Mouse (Mus musculus) forebrain, embryonic 13.5 days (tissue): Measurements from ENCODE around the gene Ngef. TPM values are rescaled to one million over a fixed set of nuclear protein-coding genes. Genes with fewer than 3 reads are reported as not detected.
A peak's percentile ranks its signal among the peaks of the same experiment; 100 is the strongest.

Experiments
- ATAC-seq: fragments of 200-750 bp; cut with Nextera tagmentation; 2 replicates; pipeline ENCODE4 v1.8.0; 2017
- H3K27ac ChIP-seq: fragments of 300-500 bp; sonication (generic); 2 replicates; pipeline ENCODE4 v1.5.1; 2015; ENCODE audit warnings: inconsistent platforms, mild to moderate bottlenecking, moderate library complexity
- H3K27me3 ChIP-seq: fragments of 300-500 bp; sonication (generic); 2 replicates; pipeline ENCODE4 v1.6.1; 2015; ENCODE audit warnings: mild to moderate bottlenecking, inconsistent platforms
- H3K36me3 ChIP-seq: fragments of 300-500 bp; sonication (generic); 2 replicates; pipeline ENCODE4 v1.6.1; 2015; ENCODE audit warnings: mild to moderate bottlenecking, inconsistent platforms; ENCODE audit not compliant: poor library complexity, severe bottlenecking
- H3K4me1 ChIP-seq: fragments of 300-500 bp; sonication (generic); 2 replicates; pipeline ENCODE4 v1.6.1; 2015; ENCODE audit warnings: inconsistent platforms
- H3K4me2 ChIP-seq: fragments of 300-500 bp; sonication (generic); 2 replicates; pipeline ENCODE4 v1.6.1; 2015; ENCODE audit warnings: inconsistent platforms, mild to moderate bottlenecking, moderate library complexity
- H3K4me3 ChIP-seq: fragments of 300-500 bp; sonication (generic); 2 replicates; pipeline ENCODE4 v1.5.1; 2015; ENCODE audit warnings: mild to moderate bottlenecking, inconsistent platforms
- H3K9ac ChIP-seq: fragments of 300-500 bp; sonication (generic); 2 replicates; pipeline ENCODE4 v1.6.1; 2015; ENCODE audit warnings: mild to moderate bottlenecking, inconsistent platforms
- H3K9me3 ChIP-seq: fragments of 300-500 bp; sonication (generic); replicated peaks from 2 replicates; pipeline ENCODE4 v1.6.1; 2016; ENCODE audit warnings: inconsistent platforms
- whole genome bisulfite sequencing: fragments of 180-500 bp; shearing (Covaris S2); methylation state at CpG from one replicate; pipeline ENCODE4 v1.1.7; 2015; 5-methylcytosine and 5-hydroxymethylcytosine counted together
- polyA plus RNA-seq: library from polyadenylated mRNA; unstranded; fragments of >200 nt; fragmentation: Nextera tagmentation; extraction: Ambion mirVana; gene quantifications from 2 replicates; pipeline ENCODE4 v1.2.1, GENCODE M21; 2015

The Ngef gene
- polyA plus RNA-seq, 1 experiment from 2014 or later, result 3.1 TPM

- ATAC-seq, result no peak
- Histone ChIP-seq H3K27ac (no peak overlapping the region), H3K4me2 (no peak overlapping the region), H3K4me1 (no peaks in the 10 kb centered on the region), H3K27me3 (no peaks in the 10 kb centered on the region), H3K4me3 (no peak overlapping the region), H3K9ac (no peak overlapping the region), H3K36me3 (no peaks in the 10 kb centered on the region), H3K9me3 (no peaks in the 10 kb centered on the region)
- WGBS, result 56% methylated on average over 1 of the region's 1 CpGs
Observed at GRCm38 (mm10) chr1:87553586-87553985, 20.1 kb downstream of the Ngef start.

GRCm38 (mm10) chr1:87551008-87551407 is 22.7 kb downstream of the Ngef start:
- H3K9ac ChIP-seq, result no peak overlapping the region
- WGBS, result 94% methylated on average over 3 of the region's 3 CpGs

DNA sequence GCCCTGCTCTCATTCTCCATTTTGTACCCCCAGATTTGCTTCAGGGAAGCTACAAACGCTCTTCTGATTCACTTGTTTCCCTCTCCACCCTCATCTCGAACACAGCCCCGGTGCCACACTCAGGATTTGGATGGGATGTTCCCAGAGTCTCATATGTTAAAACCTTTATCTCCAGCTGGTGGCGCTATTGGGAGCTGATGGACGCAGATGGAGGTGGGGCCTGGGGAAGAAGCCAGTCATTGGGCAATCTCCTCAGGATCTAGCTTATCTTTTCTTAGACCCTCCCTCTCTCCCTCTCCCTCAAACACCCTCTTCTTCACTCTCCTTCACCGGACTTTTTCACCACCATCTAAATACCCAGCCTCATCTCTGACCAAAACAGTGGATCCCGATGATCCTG is 32.1 kb downstream of the Ngef start:
- no peak for ATAC-seq
- no peak overlapping the region for H3K4me3 ChIP-seq
- no peak overlapping the region for H3K9ac ChIP-seq
- no peaks in the 10 kb centered on the region for H3K9me3 ChIP-seq
- 35% methylated on average over 7 of the region's 7 CpGs for whole genome bisulfite sequencing
- no peaks in the 10 kb centered on the region for H3K4me1 ChIP-seq
- H3K27me3 ChIP-seq, result no peaks in the 10 kb centered on the region
- no peaks in the 10 kb centered on the region for H3K36me3 ChIP-seq
- no peak overlapping the region for H3K27ac ChIP-seq
- H3K4me2 ChIP-seq, result no peak overlapping the region

More at GRCm38 (mm10) chr1:87551008-87551407, 22.7 kb downstream of the Ngef start:
- Histone ChIP-seq H3K9me3 (no peaks in the 10 kb centered on the region), H3K27me3 (no peaks in the 10 kb centered on the region), H3K36me3 (no peaks in the 10 kb centered on the region), H3K4me2 (no peak overlapping the region), H3K4me3 (no peak overlapping the region), H3K4me1 (no peaks in the 10 kb centered on the region), H3K27ac (no peak overlapping the region)
- ATAC-seq, result no peak

DNA sequence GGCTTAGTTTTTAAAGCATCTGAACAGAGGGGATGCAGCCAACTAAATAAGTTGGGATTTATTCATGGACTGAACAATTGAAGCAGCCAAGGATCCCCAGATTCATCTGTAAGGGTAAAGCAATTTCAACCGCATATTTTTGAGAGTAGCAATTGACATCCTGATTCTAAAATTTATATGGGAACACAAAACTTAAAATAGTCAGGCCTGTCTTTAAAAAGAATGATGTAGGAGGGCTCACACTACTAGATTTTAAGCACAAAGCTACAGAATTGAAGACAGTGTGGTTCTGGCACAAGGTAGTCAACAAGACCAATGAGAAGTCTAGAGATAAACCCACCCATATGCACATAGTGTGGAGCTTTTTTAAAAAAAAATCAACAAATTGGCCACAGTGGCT is 36.7 kb downstream of the Ngef start:
- no peak for ATAC-seq
- WGBS, result 97% methylated on average over 1 of the region's 1 CpGs

GRCm38 (mm10) chr1:87534118-87534517 is 39.6 kb downstream of the Ngef start:
- no peaks in the 10 kb centered on the region for H3K4me1 ChIP-seq
- H3K27ac ChIP-seq, result no peak overlapping the region
- no peaks in the 10 kb centered on the region for H3K9me3 ChIP-seq
- no peak overlapping the region for H3K4me3 ChIP-seq
- H3K9ac ChIP-seq, result no peak overlapping the region
- H3K36me3 ChIP-seq, result no peaks in the 10 kb centered on the region
- no peaks in the 10 kb centered on the region for H3K27me3 ChIP-seq
- H3K4me2 ChIP-seq, result no peak overlapping the region
- WGBS, result 75% methylated on average over 3 of the region's 3 CpGs
- ATAC-seq, result no peak

More for the DNA sequence above, 36.7 kb downstream of the Ngef start:
- H3K36me3 ChIP-seq, result no peaks in the 10 kb centered on the region
- H3K4me1 ChIP-seq, result no peaks in the 10 kb centered on the region
- H3K4me2 ChIP-seq, result no peak overlapping the region
- H3K9me3 ChIP-seq, result no peaks in the 10 kb centered on the region
- no peaks in the 10 kb centered on the region for H3K27me3 ChIP-seq
- no peak overlapping the region for H3K27ac ChIP-seq
- no peak overlapping the region for H3K9ac ChIP-seq
- no peak overlapping the region for H3K4me3 ChIP-seq

- Histone ChIP-seq H3K27me3 (no peaks in the 10 kb centered on the region), H3K9ac (no peak overlapping the region), H3K36me3 (no peaks in the 10 kb centered on the region), H3K9me3 (no peaks in the 10 kb centered on the region), H3K4me1 (no peaks in the 10 kb centered on the region), H3K4me3 (no peak overlapping the region), H3K4me2 (no peak overlapping the region), H3K27ac (no peak overlapping the region)
- no peak for ATAC-seq
- 82% methylated on average over 4 of the region's 4 CpGs for WGBS
Observed at GRCm38 (mm10) chr1:87532346-87532745, 41.3 kb downstream of the Ngef start.

DNA sequence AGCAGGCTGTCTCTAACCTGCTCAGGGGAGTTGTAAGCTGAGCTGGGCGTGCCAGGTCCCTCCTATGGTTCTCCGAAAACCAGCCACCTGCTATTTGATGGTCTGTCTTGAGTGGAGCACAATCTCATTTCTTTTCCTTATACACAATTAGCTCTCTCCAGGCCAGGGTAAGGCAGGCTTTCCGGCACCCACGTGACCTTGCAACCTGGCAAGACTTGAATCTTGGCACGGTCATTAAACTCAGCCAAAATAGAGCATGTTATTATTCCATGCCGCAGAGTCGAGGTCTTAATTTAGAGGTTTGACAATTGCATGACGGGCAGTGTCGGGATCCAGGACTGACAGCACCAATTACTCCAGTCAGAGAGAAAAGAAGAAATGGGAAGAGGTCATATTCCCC is 46.5 kb downstream of the Ngef start:
- no peak overlapping the region for H3K4me3 ChIP-seq
- no peaks in the 10 kb centered on the region for H3K36me3 ChIP-seq
- H3K4me2 ChIP-seq, result no peak overlapping the region
- no peak for ATAC-seq
- no peaks in the 10 kb centered on the region for H3K4me1 ChIP-seq
- no peaks in the 10 kb centered on the region for H3K27me3 ChIP-seq
- no peak overlapping the region for H3K27ac ChIP-seq
- no peak overlapping the region for H3K9ac ChIP-seq
- WGBS, result 75% methylated on average over 9 of the region's 9 CpGs
- H3K9me3 ChIP-seq, result no peaks in the 10 kb centered on the region

DNA sequence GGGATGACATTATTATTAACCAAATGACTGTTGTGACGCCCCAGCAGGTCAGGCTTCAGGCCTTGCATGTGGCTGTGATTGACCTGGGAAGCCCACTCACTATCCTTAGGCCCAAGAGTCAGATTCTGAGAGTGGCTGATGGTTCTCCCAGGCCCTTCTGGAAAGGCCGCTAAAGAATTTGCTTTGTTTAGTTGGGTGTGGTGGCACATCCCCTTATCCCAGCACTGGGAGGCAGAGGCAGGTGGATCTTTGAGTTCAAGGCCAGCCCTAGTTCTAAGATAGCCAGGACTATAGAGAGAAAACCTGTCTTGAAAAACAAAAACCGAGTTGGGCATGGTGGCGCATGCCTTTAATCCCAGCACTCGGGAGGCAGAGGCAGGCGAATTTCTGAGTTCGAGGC is 48.6 kb downstream of the Ngef start:
- Histone ChIP-seq H3K4me1 (no peaks in the 10 kb centered on the region), H3K4me2 (no peak overlapping the region), H3K9ac (no peak overlapping the region), H3K27ac (no peak overlapping the region), H3K36me3 (no peaks in the 10 kb centered on the region), H3K4me3 (no peak overlapping the region), H3K9me3 (no peaks in the 10 kb centered on the region), H3K27me3 (no peaks in the 10 kb centered on the region)
- WGBS, result 90% methylated on average over 7 of the region's 7 CpGs
- no peak for ATAC-seq

DNA sequence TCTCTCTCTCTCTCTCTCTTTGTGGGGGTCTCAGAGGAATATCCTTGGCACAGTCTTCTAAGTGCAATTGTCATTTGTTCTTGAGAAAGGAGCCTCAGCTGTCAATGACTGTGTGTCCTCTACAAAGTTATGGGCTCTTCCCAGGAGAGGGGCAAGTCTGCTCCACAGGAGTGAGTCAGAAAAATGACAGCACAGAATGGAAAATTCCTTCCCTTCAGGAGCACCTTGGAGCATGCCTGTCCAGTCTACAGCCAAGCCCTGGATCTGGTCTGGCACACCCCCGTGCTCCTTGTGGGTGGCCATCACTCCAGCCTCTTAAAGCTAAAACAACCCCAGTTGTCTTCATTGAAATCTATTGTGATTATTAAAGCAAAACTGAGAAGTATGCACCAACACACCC is 52.1 kb downstream of the Ngef start:
- no peak overlapping the region for H3K4me2 ChIP-seq
- no peak overlapping the region for H3K27ac ChIP-seq
- 56% methylated on average over 1 of the region's 1 CpGs for WGBS
- H3K27me3 ChIP-seq, result no peaks in the 10 kb centered on the region
- H3K4me1 ChIP-seq, result no peaks in the 10 kb centered on the region
- no peak for ATAC-seq
- H3K36me3 ChIP-seq, result no peaks in the 10 kb centered on the region
- H3K9ac ChIP-seq, result no peak overlapping the region
- no peaks in the 10 kb centered on the region for H3K9me3 ChIP-seq
- no peak overlapping the region for H3K4me3 ChIP-seq

- Histone ChIP-seq H3K36me3 (no peaks in the 10 kb centered on the region), H3K9ac (no peak overlapping the region), H3K4me3 (no peak overlapping the region), H3K4me1 (no peaks in the 10 kb centered on the region), H3K4me2 (peak overlapping the region; percentile 2; the same call in 1 of the 2 replicates), H3K27ac (no peak overlapping the region), H3K27me3 (no peaks in the 10 kb centered on the region), H3K9me3 (no peaks in the 10 kb centered on the region)
- no peak for ATAC-seq
Observed at GRCm38 (mm10) chr1:87520467-87520866, 53.2 kb downstream of the Ngef start.

GRCm38 (mm10) chr1:87510845-87511244 is 62.8 kb downstream of the Ngef start:
- H3K9ac ChIP-seq, result no peak overlapping the region
- peak overlapping the region; percentile 98; the same call in 1 of the 2 replicates for H3K4me2 ChIP-seq
- H3K9me3 ChIP-seq, result no peaks in the 10 kb centered on the region
- H3K27ac ChIP-seq, result no peak overlapping the region
- H3K36me3 ChIP-seq, result no peaks in the 10 kb centered on the region
- peaks cover 10% of the 10 kb centered on the region for H3K4me1 ChIP-seq
- ATAC-seq, result no peak
- peak overlapping the region; percentile 73; the same call in 1 of the 2 replicates for H3K4me3 ChIP-seq
- H3K27me3 ChIP-seq, result peaks cover 49% of the 10 kb centered on the region
- WGBS, result 17% methylated on average over 5 of the region's 5 CpGs

DNA sequence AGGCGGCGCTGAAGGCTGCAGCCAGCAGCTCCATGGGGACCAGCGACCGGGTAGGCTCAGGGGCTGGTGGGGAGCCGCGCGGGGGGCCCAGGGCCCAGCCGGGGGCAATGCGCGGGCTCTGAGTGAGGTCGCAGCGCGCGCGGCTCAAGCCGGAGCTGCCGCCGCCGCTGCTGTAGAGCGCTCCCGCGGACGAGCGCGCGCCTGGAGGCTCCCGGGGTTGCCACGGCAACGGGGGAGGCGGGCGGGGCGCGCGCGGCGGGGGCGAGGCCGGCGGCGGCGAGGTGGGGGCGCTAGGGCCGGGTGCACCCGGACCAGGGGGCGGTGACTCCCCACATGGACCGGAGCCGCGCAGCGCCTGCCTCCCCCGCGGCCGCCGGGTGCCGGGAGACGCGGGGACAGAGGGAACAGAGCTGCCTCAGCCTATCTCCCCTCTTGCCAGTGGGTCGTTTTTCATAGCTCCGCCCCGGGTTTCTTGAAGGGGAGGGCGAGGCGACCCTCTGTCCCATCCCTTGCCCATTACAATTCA is 63.4 kb downstream of the Ngef start:
- peaks cover 49% of the 10 kb centered on the region for H3K27me3 ChIP-seq
- peak; percentile 86 for ATAC-seq

GRCm38 (mm10) chr1:87509561-87510165 is 64.0 kb downstream of the Ngef start, which contains the start of gene Neu2:
Neu2 (plus strand) TSS chr1:87509889.
- H3K9ac ChIP-seq, result peak within 1 kb of the TSS; percentile 70
- H3K4me3 ChIP-seq, result peak within 1 kb of the TSS; percentile 73
- peaks cover 49% of the 10 kb centered on the region for H3K27me3 ChIP-seq
- H3K36me3 ChIP-seq, result no peaks in the 10 kb centered on the region
- peaks cover 10% of the 10 kb centered on the region for H3K4me1 ChIP-seq
- H3K4me2 ChIP-seq, result peak within 1 kb of the TSS; percentile 98
- WGBS, result 2% methylated on average over 56 of the region's 56 CpGs
- H3K9me3 ChIP-seq, result no peaks in the 10 kb centered on the region
- peak; percentile 31 for ATAC-seq
- no peak within 1 kb of the TSS for H3K27ac ChIP-seq

More for the DNA sequence above, 63.4 kb downstream of the Ngef start:
- peak overlapping the region; percentile 73 for H3K4me3 ChIP-seq
- no peaks in the 10 kb centered on the region for H3K36me3 ChIP-seq
- 0% methylated on average over 27 of the region's 61 CpGs for WGBS
- no peak overlapping the region for H3K27ac ChIP-seq
- H3K4me1 ChIP-seq, result peaks cover 10% of the 10 kb centered on the region
- peak overlapping the region; percentile 98 for H3K4me2 ChIP-seq
- peak overlapping the region; percentile 70 for H3K9ac ChIP-seq
- H3K9me3 ChIP-seq, result no peaks in the 10 kb centered on the region
